Mouse (Mus musculus) NIH3T3 (cell line): ENCODE measurements around the gene Fam114a2.
"Not testable (repeated sequence)": the region's sequence is repeated elsewhere in the genome, so short reads cannot be mapped to it uniquely, and the experiment has no call there.

Source experiments
- DNase-seq: peaks from one replicate; pipeline ENCODE4 v3.0.0-alpha.2; 2012; ENCODE audit warnings: low read depth

The Fam114a2 gene

GRCm38 (mm10) chr11:57518091-57518750 is at the start of gene Fam114a2, which contains the start of gene Mfap3:
TSS of gene Fam114a2 (minus strand) at chr11:57518617.
TSS of gene Mfap3 (plus strand) at chr11:57518664.
- peak; percentile 93 for DNase-seq

GRCm38 (mm10) chr11:57566091-57567035 is 47.9 kb upstream of the Fam114a2 start:
- DNase-seq, result no peak

DNA sequence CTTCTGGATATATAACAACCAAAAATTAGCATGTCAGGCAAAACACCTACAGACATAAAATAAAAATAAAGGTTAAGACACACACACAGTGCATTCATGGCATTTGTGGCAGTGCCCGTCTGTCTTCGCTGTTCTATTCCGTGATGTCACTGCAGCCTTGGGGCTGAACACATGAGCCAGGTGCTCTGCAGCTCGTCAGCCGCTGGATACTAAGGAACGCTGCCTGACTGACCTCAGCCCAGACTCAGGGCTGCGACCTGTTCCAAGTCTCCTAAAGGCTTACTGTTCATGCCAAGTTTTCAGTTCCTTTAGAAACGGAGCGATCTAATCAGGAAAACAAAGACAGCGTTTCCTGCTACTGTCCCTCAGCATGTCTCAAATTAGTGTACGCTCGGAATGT is 46.1 kb upstream of the Fam114a2 start:
- DNase-seq, result no peak

- DNase-seq, result not testable (repeated sequence)
Observed at GRCm38 (mm10) chr11:57557936-57558335, 39.5 kb upstream of the Fam114a2 start.

GRCm38 (mm10) chr11:57553015-57553780 is 34.8 kb upstream of the Fam114a2 start:
- DNase-seq, result no peak

DNA sequence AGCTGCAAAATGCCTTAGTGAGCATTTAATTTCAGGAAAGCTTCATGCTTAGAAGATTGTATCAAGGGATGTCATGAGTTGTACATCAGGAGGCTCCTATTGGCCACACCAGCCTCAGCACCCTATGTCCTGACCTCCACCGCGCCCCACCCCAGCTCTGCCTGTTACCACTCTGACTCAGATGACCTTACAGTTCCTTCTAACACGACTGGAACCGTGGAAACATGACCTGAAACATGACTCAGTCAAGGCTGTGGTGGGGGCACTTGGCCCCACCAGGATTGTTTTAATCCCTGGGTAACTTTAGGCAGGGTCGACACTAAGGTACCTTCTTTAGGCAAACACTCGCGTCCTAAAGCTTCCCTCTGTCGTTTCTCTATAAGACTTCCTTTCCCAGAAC is 32.6 kb upstream of the Fam114a2 start:
- no peak for DNase-seq

DNA sequence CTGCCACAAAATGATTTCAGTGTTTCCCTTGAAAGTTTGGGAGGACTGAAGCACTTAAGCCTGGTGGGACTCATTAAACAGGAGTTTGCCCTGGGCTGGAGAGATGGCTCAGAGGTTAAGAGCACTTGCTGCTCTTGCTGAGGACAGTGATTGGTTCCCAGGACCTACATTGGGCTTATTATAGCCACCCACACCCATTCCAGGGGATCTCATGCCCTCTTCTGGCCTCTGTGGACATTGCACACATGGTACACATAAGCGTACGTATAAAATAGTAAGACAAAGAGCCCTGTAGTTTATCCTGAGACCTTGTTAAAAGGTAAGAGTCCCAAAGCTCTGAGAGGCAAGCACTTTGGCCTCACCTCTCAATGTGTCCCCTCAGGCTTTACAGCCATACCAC is 31.8 kb upstream of the Fam114a2 start:
- DNase-seq, result peak; percentile 24

DNA sequence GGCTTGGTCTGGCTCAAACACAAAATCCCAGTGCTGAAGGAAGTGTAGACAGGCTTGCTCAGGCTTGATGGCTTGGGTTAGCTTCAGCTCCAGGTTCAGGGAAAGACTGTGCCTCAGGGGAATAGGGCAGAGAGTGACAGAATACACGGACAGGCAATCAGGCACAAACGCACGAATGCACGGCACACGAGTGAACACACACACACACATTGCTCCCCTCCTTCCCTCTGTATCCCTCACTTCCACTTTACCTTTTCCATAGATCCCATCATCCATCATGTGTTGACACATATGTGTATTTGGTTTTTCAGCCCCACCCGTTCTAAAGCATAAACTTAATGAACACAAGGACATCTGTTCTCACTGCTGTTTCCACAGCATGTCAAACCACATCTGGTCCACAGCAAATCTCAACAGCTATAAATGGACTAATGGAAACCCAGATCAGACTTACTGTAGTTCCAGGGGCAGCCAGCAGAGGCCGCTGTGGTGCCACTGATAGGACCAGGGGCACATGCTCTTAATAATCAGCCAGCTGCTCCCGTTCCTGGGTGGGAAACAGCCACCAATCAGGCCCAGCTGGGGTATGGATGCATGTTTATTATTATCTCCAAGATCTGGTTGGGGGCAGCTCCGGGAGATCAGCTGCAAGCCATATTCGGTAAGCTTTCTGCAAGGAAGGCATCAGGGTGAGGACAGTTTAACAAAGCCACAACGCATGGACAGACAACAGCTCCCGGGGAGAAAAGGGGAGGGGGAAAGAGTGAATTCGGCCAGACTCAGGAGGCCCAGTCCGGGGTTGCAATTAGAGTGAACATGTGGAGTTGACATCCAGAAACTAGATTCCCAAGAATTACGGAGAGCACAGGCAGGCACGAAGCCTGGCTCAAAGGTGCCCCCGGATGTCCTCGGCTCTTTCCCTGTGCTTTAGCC is 30.5 kb upstream of the Fam114a2 start:
- DNase-seq, result peak; percentile 93

DNA sequence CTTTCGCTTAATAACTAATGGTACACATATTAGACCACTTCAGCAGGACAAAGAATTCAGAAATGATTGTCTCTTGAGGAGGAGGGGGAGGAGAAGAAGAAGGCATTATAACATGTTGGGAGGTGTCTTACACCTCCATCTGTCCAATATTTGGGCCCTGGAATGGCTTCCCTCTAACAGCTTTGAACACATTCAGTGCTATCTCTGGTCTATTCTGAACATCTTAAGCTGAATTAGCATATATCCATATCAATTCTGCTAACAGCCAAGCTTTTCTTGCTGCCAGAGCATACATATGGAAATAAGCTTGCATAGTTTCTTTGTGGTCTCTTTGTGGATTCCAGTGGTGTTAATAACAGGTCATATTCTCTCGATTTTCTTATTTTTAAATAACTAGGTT is 22.3 kb upstream of the Fam114a2 start:
- no peak for DNase-seq

GRCm38 (mm10) chr11:57539841-57540418 is 21.5 kb upstream of the Fam114a2 start:
- peak; percentile 14 for DNase-seq

GRCm38 (mm10) chr11:57535912-57536311 is 17.5 kb upstream of the Fam114a2 start:
- no peak for DNase-seq

DNA sequence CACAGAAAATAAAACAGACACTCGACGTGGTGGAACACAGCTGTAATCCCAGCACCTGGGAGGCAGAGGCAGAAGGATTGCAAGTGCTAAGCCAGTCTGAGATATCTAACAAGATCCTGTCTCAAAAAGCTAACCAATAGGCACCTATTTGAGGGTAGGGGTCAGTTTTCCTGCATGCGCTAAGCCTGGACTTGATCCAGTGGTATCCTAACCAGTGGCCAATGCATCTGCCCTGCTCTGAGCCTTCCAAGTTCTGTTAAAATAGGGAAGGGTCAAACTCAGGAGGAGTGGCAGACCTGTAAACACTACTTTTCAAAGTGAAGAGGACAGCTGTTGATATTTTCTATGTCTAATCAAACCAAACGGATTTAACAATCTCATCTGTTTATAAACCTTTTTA is 13.9 kb upstream of the Fam114a2 start:
- no peak for DNase-seq

- no peak for DNase-seq
Observed at GRCm38 (mm10) chr11:57531300-57531950, 13.0 kb upstream of the Fam114a2 start.

DNA sequence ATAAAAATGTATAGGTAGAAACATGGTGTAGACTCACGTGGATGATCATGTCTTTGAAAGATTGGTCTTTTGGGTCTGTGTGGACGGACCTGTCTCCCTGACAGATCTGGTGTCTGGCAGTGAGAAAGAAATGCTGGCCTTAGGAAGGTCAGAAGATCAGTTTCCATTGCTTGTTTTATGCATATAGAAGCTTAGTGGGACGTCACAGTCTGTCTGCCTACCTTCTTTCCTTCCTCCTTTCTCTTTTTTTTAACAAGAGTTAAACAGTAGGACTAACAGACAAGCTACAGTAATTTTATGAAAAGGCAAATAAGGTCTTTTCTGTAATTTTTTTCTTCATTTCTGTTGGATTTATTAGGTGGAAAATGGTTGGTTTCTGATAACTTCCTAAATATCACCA is 10.7 kb upstream of the Fam114a2 start:
- no peak for DNase-seq

- no peak for DNase-seq
Observed at GRCm38 (mm10) chr11:57527506-57527905, 9.1 kb upstream of the Fam114a2 start.

GRCm38 (mm10) chr11:57525900-57526299 is 7.5 kb upstream of the Fam114a2 start:
- no peak for DNase-seq

GRCm38 (mm10) chr11:57524597-57524996 is 6.2 kb upstream of the Fam114a2 start:
- DNase-seq, result no peak

DNA sequence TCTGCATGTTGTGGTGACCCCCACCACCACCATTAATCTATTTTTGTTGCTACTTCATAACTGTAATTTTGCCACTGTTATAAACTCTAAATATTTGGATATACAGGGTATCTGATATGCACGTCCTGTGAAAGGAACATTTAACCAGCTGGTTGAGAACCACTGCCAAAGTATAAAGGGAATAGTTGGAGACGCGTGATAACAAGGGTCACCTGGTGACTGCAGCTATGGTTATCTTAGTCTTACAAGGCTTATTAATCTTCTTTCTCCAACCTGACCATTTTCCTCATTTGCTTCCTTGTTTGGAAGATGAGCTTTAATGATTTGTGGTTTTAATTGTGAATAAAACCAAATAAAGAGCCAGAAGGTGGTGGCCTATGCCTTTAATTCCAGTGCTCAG is 5.0 kb upstream of the Fam114a2 start:
- DNase-seq, result no peak

- no peak for DNase-seq
Observed at GRCm38 (mm10) chr11:57522046-57522445, 3.6 kb upstream of the Fam114a2 start.

DNA sequence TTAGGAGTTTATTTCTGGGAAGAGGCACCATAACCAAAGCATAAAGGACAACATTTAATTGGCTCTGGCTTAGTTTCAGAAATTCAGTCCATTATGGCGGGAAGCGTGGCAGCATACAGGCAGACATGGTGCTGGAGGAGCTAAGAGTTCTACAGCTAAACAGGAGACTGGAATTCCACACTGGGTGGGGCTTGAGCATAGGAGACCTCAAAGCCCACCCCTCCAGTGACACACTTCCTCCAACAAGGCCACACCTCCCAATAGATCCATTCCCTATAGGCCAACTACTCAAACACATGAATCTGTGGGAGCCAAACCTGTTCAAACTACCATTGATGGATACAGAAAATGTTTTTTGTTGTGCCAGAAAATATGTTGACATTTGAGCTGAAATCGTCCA is 2.8 kb upstream of the Fam114a2 start:
- DNase-seq, result no peak
